Mouse (Mus musculus) forebrain, embryonic 14.5 days (tissue): ENCODE data around the gene Lrrc46. TPM values are rescaled to one million over a fixed set of nuclear protein-coding genes. Genes with fewer than 3 reads are reported as not detected.

Source experiments
- ATAC-seq: fragments of 200-750 bp; cut with Nextera tagmentation; 2 replicates; pipeline ENCODE4 v1.8.0; 2017; ENCODE audit warnings: mild to moderate bottlenecking, moderate library complexity
- DNase-seq: peaks from one replicate; pipeline ENCODE4 v3.0.0-alpha.2; 2015; ENCODE audit warnings: low spot score
- H3K27ac ChIP-seq: fragments of 300-500 bp; sonication (generic); 2 replicates; pipeline ENCODE4 v1.5.1; 2014; ENCODE audit warnings: low read depth, mild to moderate bottlenecking, control low read depth, low read length, moderate library complexity
- H3K27me3 ChIP-seq: fragments of 300-500 bp; sonication (generic); replicated peaks from 2 replicates; pipeline ENCODE4 v1.6.1; 2014; ENCODE audit warnings: low read length, control low read depth, mixed read lengths; ENCODE audit not compliant: control insufficient read depth, insufficient read depth
- H3K36me3 ChIP-seq: fragments of 300-500 bp; sonication (generic); 2 replicates; pipeline ENCODE4 v1.6.1; 2014; ENCODE audit warnings: low read length, control low read depth; ENCODE audit not compliant: control insufficient read depth, insufficient read depth
- H3K4me1 ChIP-seq: fragments of 300-500 bp; sonication (generic); 2 replicates; pipeline ENCODE4 v1.6.1; 2014; ENCODE audit warnings: antibody characterized with exemption, low read length, control low read depth; ENCODE audit not compliant: control insufficient read depth, insufficient read depth
- H3K4me2 ChIP-seq: fragments of 300-500 bp; sonication (generic); 2 replicates; pipeline ENCODE4 v1.6.1; 2014; ENCODE audit warnings: mild to moderate bottlenecking, control low read depth, low read length
- H3K4me3 ChIP-seq: fragments of 300-500 bp; sonication (generic); 2 replicates; pipeline ENCODE4 v1.5.1; 2014; ENCODE audit warnings: low read depth, low read length, control low read depth
- H3K9ac ChIP-seq: fragments of 300-500 bp; sonication (generic); 2 replicates; pipeline ENCODE4 v1.6.1; 2014; ENCODE audit warnings: mild to moderate bottlenecking, low read length, control low read depth, moderate library complexity
- H3K9me3 ChIP-seq: fragments of 300-500 bp; sonication (generic); replicated peaks from 2 replicates; pipeline ENCODE4 v1.6.1; 2016; ENCODE audit warnings: low read length, control low read depth, mixed read lengths; ENCODE audit not compliant: control insufficient read depth
- WGBS: fragments of 180-500 bp; shearing (Covaris S2); extraction: QIAGEN DNeasy Blood & Tissue Kit; methylation state at CpG from one replicate; pipeline ENCODE4 v1.1.7; 2014; 5-methylcytosine and 5-hydroxymethylcytosine counted together
- microRNA-seq: library from miRNA; unstranded; fragments of <30 nt; microRNA quantifications from one replicate; pipeline ENCODE4, GENCODE M21; 2016
- polyA plus RNA-seq: library from polyadenylated mRNA; unstranded; fragments of >200 nt; fragmentation: Nextera tagmentation; extraction: Ambion mirVana; gene quantifications from 2 replicates; pipeline ENCODE4 v1.2.1, GENCODE M21; 2014

The Lrrc46 gene
- polyA plus RNA-seq, 1 experiment from 2014 or later, result 4.5 TPM

DNA sequence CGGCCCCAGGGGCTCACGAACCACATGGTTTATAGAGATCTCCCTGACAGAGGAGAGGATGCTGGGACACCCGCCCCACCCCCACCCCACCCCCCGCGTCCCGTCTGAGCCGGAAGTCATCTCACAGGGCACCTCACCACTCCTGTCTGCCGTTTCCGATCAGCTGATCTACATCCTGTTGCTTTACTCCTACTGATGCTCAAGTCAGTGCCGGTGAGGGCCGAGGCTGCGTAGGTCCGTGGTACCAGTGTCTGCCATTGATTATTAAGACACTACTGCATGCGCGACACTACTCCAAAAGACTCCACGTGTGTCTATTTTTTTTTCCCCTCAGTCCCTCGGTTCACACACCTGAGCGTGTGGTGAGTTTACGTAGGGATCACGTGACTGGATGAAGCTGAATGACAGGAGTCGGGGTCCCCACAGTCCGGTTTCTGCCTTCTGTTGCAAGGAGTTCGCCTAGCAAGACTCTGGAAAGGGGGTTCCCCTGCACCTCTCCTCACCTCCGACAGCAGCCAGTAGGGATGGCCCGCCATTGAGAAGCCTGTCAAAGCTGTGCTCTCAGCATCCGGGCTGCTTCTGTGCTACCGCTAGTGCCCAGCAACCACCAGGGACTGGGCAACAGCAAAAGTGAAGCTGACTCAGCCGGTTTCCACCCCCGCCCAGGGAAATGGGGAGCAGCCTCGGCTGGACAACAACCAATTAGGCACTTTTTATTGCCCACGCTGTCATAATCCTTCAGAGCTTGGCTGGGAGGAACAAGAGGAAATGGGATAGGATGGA lies 53.1 kb downstream of the Lrrc46 start:
- H3K9me3 ChIP-seq, result no peaks in the 10 kb centered on the region
- DNase-seq, result peak; percentile 47
- peak overlapping the region; percentile 22 for H3K4me3 ChIP-seq
- no peak overlapping the region for H3K27ac ChIP-seq
- peaks cover 10% of the 10 kb centered on the region; the same call in 1 of the 2 replicates for H3K27me3 ChIP-seq
- no peaks in the 10 kb centered on the region for H3K36me3 ChIP-seq
- H3K4me2 ChIP-seq, result peak overlapping the region; percentile 58
- peak; percentile 62 for ATAC-seq
- 4% methylated on average over 31 of the region's 31 CpGs for WGBS
- H3K4me1 ChIP-seq, result no peaks in the 10 kb centered on the region; the same call in 1 of the 2 replicates
- H3K9ac ChIP-seq, result peak overlapping the region; percentile 45

DNA sequence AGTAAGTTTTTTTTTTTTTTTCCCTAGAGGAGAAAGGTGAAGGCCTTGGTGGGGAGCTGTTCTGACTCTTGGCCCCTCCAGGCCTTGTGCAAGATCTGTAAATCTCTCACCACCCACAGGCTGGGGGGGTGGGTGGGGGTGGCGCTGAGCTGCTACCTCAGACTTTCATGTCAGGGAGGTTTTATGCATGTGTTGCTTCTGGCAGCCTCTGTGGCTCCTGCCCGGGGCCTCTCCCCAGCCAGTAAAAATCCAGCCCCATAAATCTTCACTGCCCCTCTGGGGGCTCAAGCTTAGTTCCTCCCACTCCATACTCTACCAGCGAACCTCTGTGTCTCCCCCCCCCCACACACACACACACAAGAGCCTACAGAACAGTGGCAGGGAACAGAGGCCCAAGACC lies 54.7 kb downstream of the Lrrc46 start:
- DNase-seq, result no peak
- 64% methylated on average over 3 of the region's 3 CpGs for WGBS

DNA sequence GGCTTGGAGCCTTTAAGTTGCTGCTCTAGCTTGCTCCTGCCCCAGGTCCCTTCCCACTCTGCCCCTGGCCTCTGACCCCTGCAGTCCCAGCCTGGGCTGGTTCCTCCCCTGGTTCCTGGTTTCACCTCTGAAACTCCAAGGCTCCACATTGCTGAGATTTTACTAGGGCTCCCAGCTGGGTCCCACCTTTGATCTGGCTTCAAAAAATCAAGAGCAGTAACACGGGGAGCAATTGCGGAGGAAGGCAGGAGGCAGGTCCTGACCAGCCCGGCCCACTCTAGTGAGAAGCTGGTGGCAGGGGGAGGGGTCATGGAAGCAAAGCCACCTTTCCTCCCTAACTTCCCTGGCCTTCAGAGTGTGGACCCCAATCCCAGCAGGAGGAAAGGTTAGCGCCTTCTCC lies 56.3 kb downstream of the Lrrc46 start:
- H3K4me2 ChIP-seq, result no peak overlapping the region
- ATAC-seq, result no peak
- H3K9ac ChIP-seq, result no peak overlapping the region
- no peaks in the 10 kb centered on the region for H3K36me3 ChIP-seq
- no peak overlapping the region for H3K4me3 ChIP-seq
- 22% methylated on average over 4 of the region's 4 CpGs for WGBS
- no peaks in the 10 kb centered on the region for H3K9me3 ChIP-seq
- no peaks in the 10 kb centered on the region; the same call in 1 of the 2 replicates for H3K4me1 ChIP-seq
- no peak overlapping the region for H3K27ac ChIP-seq
- DNase-seq, result no peak
- peaks cover 10% of the 10 kb centered on the region; the same call in 1 of the 2 replicates for H3K27me3 ChIP-seq

More for the DNA sequence above, 54.7 kb downstream of the Lrrc46 start:
- no peaks in the 10 kb centered on the region for H3K9me3 ChIP-seq
- H3K4me1 ChIP-seq, result no peaks in the 10 kb centered on the region; the same call in 1 of the 2 replicates
- no peak for ATAC-seq
- no peak overlapping the region for H3K4me2 ChIP-seq
- no peak overlapping the region for H3K4me3 ChIP-seq
- no peak overlapping the region for H3K9ac ChIP-seq
- H3K36me3 ChIP-seq, result no peaks in the 10 kb centered on the region
- no peak overlapping the region for H3K27ac ChIP-seq
- peaks cover 10% of the 10 kb centered on the region; the same call in 1 of the 2 replicates for H3K27me3 ChIP-seq

Small RNA genes within 50 kb of the gene (microRNA-seq; reads per million reads assigned to microRNA genes)
- gene Mir8103, result not detected

Other genes starting within 250 kb of the Lrrc46 start
- 28.0 and 38.6 TPM in 2 replicates for gene Nfe2l1, start 211.4 kb downstream of the Lrrc46 start, polyA plus RNA-seq
- gene Copz2, start 191.5 kb downstream of the Lrrc46 start, polyA plus RNA-seq, result 14.7 and 15.0 TPM in 2 replicates
- gene Cdk5rap3, start 124.9 kb downstream of the Lrrc46 start, polyA plus RNA-seq, result 91.2 and 98.4 TPM in 2 replicates
- gene Prr15l, start 113.3 kb downstream of the Lrrc46 start, polyA plus RNA-seq, result 0.09 TPM in 1 of 2 replicates, not detected in the other
- 19.0 and 21.9 TPM in 2 replicates for gene Pnpo, start 97.4 kb downstream of the Lrrc46 start, polyA plus RNA-seq
- gene Sp2, start 58.4 kb downstream of the Lrrc46 start, polyA plus RNA-seq, result 14.3 and 14.6 TPM in 2 replicates
- gene Sp6, start 28.0 kb downstream of the Lrrc46 start, polyA plus RNA-seq, result 0.17 TPM in 1 of 2 replicates, not detected in the other
- 15.0 and 15.4 TPM in 2 replicates for gene Scrn2, start 11.5 kb downstream of the Lrrc46 start, polyA plus RNA-seq
- gene Mrpl10, start 153 bp upstream of the Lrrc46 start, polyA plus RNA-seq, result 56.2 and 57.6 TPM in 2 replicates
- 6.1 and 6.7 TPM in 2 replicates for gene Osbpl7, start 9.2 kb upstream of the Lrrc46 start, polyA plus RNA-seq
- 0.11 and 0.13 TPM in 2 replicates for gene Tbx21, start 73.9 kb upstream of the Lrrc46 start, polyA plus RNA-seq
- gene Tbkbp1, start 110.1 kb upstream of the Lrrc46 start, polyA plus RNA-seq, result 4.8 and 5.4 TPM in 2 replicates
- 41.7 and 41.9 TPM in 2 replicates for gene Kpnb1, start 146.5 kb upstream of the Lrrc46 start, polyA plus RNA-seq
- 91.3 and 97.4 TPM in 2 replicates for gene Npepps, start 239.2 kb upstream of the Lrrc46 start, polyA plus RNA-seq